Mouse (Mus musculus) ES-E14 (cell line): ENCODE measurements at regions not wholly inside any gene's neighbourhood (a gene's known extent, or its start where the extent isn't known, plus 50 kb on each side); places are given as distances from the start of the nearest gene placed in this dataset.

Source experiments
- DNase-seq: peaks from one replicate; pipeline ENCODE4 v3.0.0-alpha.2; 2013; ENCODE audit warnings: low read depth, low spot score
- H3K27ac ChIP-seq: 2 replicates; pipeline ENCODE4 v1.5.1; 2012; ENCODE audit warnings: low read depth, mild to moderate bottlenecking, low read length, moderate library complexity, mixed read lengths; ENCODE audit not compliant: poor library complexity, insufficient read depth, severe bottlenecking
- H3K36me3 ChIP-seq: 2 replicates; pipeline ENCODE4 v1.6.1; 2012; ENCODE audit warnings: mild to moderate bottlenecking, low read length, moderate library complexity, mixed read lengths; ENCODE audit not compliant: control insufficient read depth, poor library complexity, insufficient read depth, severe bottlenecking
- H3K4me1 ChIP-seq, 2 experiments: fragments of 150-350 bp in 1 of 2; sonication (generic) in 1 of 2; 2 replicates each; pipeline ENCODE4 v1.6.1; 2012; ENCODE audit warnings: low read length in 2 of 2, mild to moderate bottlenecking in 1 of 2, mixed read lengths in 1 of 2; ENCODE audit not compliant: control insufficient read depth in 2 of 2, insufficient read depth in 2 of 2, poor library complexity in 1 of 2
- H3K4me3 ChIP-seq, 2 experiments: fragments of 150-350 bp in 1 of 2; sonication (generic) in 1 of 2; 2 replicates each; pipeline ENCODE4 v1.5.1; 2012; ENCODE audit warnings: low read length in 2 of 2, low read depth in 1 of 2, mild to moderate bottlenecking in 1 of 2, mixed read lengths in 1 of 2; ENCODE audit not compliant: insufficient read depth in 1 of 2, poor library complexity in 1 of 2, severe bottlenecking in 1 of 2
- H3K9ac ChIP-seq: 2 replicates; pipeline ENCODE4 v1.6.1; 2012; ENCODE audit warnings: low read depth, mild to moderate bottlenecking, low read length, mixed read lengths; ENCODE audit not compliant: poor library complexity, insufficient read depth, severe bottlenecking
- H3K9me3 ChIP-seq: fragments of 150-350 bp; sonication (generic); 2 replicates; pipeline ENCODE4 v1.6.1; 2012; ENCODE audit warnings: low read depth, mild to moderate bottlenecking, low read length; ENCODE audit not compliant: control insufficient read depth, insufficient read depth
- CHD2 ChIP-seq: IDR thresholded peaks from 2 replicates; pipeline ENCODE4 v1.6.1; 2014; ENCODE audit warnings: mild to moderate bottlenecking, low read depth, low read length, inconsistent platforms
- HCFC1 ChIP-seq: IDR thresholded peaks from 2 replicates; pipeline ENCODE4 v1.6.1; 2012; ENCODE audit warnings: low read length, inconsistent platforms, borderline replicate concordance; ENCODE audit not compliant: insufficient read depth
- MAFK ChIP-seq: IDR thresholded peaks from 2 replicates; pipeline ENCODE4 v1.6.1; 2014; ENCODE audit warnings: mild to moderate bottlenecking, low read depth, low read length, inconsistent platforms; ENCODE audit not compliant: insufficient read depth
- ZC3H11A ChIP-seq: IDR thresholded peaks from 2 replicates; pipeline ENCODE4 v1.6.1; 2012; ENCODE audit warnings: low read depth, mild to moderate bottlenecking, inconsistent platforms, low read length, borderline replicate concordance
- ZNF384 ChIP-seq: IDR thresholded peaks from 2 replicates; pipeline ENCODE4 v1.6.1; 2012; ENCODE audit warnings: low read depth, low read length, inconsistent platforms
- in situ Hi-C, 2 experiments: fragments of 600-800 bp; cut with MboI; formaldehyde crosslinking; loops; one replicate each; pipeline ENCODE4 v1.15.1; 2025; ENCODE audit warnings: low sequenced_read_pairs in 2 of 2, inconsistent platforms in 1 of 2; ENCODE audit not compliant: unreplicated experiment in 2 of 2

- TF ChIP-seq ZC3H11A = no peak
- no peak for TF ChIP-seq HCFC1
- Histone ChIP-seq H3K4me3 (no peak overlapping the region), H3K27ac (no peak overlapping the region), H3K9ac (no peak overlapping the region), H3K36me3 (no peaks in the 10 kb centered on the region), H3K4me1 (no peaks in the 10 kb centered on the region), H3K9me3 (no peaks in the 10 kb centered on the region)
- no peak for DNase-seq
- in situ Hi-C loops = no loop called here
These were observed 184.6 kb upstream of the Vegfc start for GRCm38 (mm10) chr8:53892770-53893169.

- Histone ChIP-seq H3K4me3 (no peak overlapping the region), H3K4me1 (no peaks in the 10 kb centered on the region), H3K27ac (no peak overlapping the region), H3K9me3 (no peaks in the 10 kb centered on the region), H3K36me3 (no peaks in the 10 kb centered on the region), H3K9ac (no peak overlapping the region)
- no peak for TF ChIP-seq HCFC1
- in situ Hi-C loops = no loop called here
- DNase-seq = no peak
These were observed 155.1 kb upstream of the Vegfc start for GRCm38 (mm10) chr8:53922343-53922742.

GRCm38 (mm10) chr8:53930685-53931084 is 146.7 kb upstream of the Vegfc start:
- no peak for DNase-seq
- no peaks in the 10 kb centered on the region for H3K9me3 ChIP-seq
- TF ChIP-seq ZNF384 (0 out of 2 replicates have a peak, but pooled peaks have one; percentile 41), HCFC1 (no peak)
- no peaks in the 10 kb centered on the region for H3K36me3 ChIP-seq
- no peak overlapping the region for H3K9ac ChIP-seq
- H3K4me3 ChIP-seq = no peak overlapping the region
- in situ Hi-C loops = no loop called here
- no peaks in the 10 kb centered on the region for H3K4me1 ChIP-seq
- no peak overlapping the region for H3K27ac ChIP-seq

- no peaks in the 10 kb centered on the region for H3K4me1 ChIP-seq
- TF ChIP-seq ZNF384 = no peak
- H3K9ac ChIP-seq = no peak overlapping the region
- H3K9me3 ChIP-seq = no peaks in the 10 kb centered on the region
- no peak overlapping the region for H3K27ac ChIP-seq
- DNase-seq = no peak
- no peaks in the 10 kb centered on the region for H3K36me3 ChIP-seq
- in situ Hi-C loops = no loop called here
- no peak overlapping the region for H3K4me3 ChIP-seq
These were observed 139.0 kb upstream of the Vegfc start for GRCm38 (mm10) chr8:53938392-53938791.

- H3K9ac ChIP-seq = no peak overlapping the region
- H3K4me3 ChIP-seq = no peak overlapping the region
- no peaks in the 10 kb centered on the region for H3K36me3 ChIP-seq
- no peak for TF ChIP-seq MAFK
- TF ChIP-seq CHD2 = no peak
- TF ChIP-seq ZC3H11A = no peak
- TF ChIP-seq HCFC1 = no peak
- no peak for TF ChIP-seq ZNF384
- H3K9me3 ChIP-seq = no peaks in the 10 kb centered on the region
- no peak overlapping the region for H3K27ac ChIP-seq
- no peak for DNase-seq
- no peaks in the 10 kb centered on the region for H3K4me1 ChIP-seq
- in situ Hi-C loops = no loop called here
These were observed 137.9 kb upstream of the Vegfc start for GRCm38 (mm10) chr8:53939519-53939918.
